Mouse (Mus musculus) stomach, postnatal 0 days (tissue): Measurements from ENCODE around the gene Rnd3. TPM values are rescaled to one million over a fixed set of nuclear protein-coding genes. Genes with fewer than 3 reads are reported as not detected.
A peak's percentile ranks its signal among the peaks of the same experiment; 100 is the strongest.

Experiments used
- ATAC-seq: fragments of 200-750 bp; cut with Nextera tagmentation; 2 replicates; pipeline ENCODE4 v1.8.0; 2017; ENCODE audit not compliant: low FRiP score, low TSS enrichment
- DNase-seq: peaks from one replicate; pipeline ENCODE4 v3.0.0-alpha.2; 2016; ENCODE audit warnings: low spot score
- H3K27ac ChIP-seq: fragments of 300-500 bp; sonication (generic); replicated peaks from 2 replicates; pipeline ENCODE4 v1.5.1; 2014; ENCODE audit warnings: mild to moderate bottlenecking, control low read depth
- H3K27me3 ChIP-seq: fragments of 300-500 bp; sonication (generic); 2 replicates; pipeline ENCODE4 v1.6.1; 2014; ENCODE audit warnings: low read length; ENCODE audit not compliant: control insufficient read depth, insufficient read depth
- H3K36me3 ChIP-seq: fragments of 300-500 bp; sonication (generic); 2 replicates; pipeline ENCODE4 v1.6.1; 2014; ENCODE audit warnings: low read length, mixed read lengths; ENCODE audit not compliant: control insufficient read depth, insufficient read depth
- H3K4me1 ChIP-seq: fragments of 300-500 bp; sonication (generic); replicated peaks from 2 replicates; pipeline ENCODE4 v1.6.1; 2014; ENCODE audit warnings: antibody characterized with exemption; ENCODE audit not compliant: control insufficient read depth, insufficient read depth
- H3K4me2 ChIP-seq: fragments of 300-500 bp; sonication (generic); replicated peaks from 2 replicates; pipeline ENCODE4 v1.6.1; 2014; ENCODE audit warnings: low read depth, mild to moderate bottlenecking, control low read depth, moderate library complexity
- H3K4me3 ChIP-seq: fragments of 300-500 bp; sonication (generic); 2 replicates; pipeline ENCODE4 v1.5.1; 2014; ENCODE audit warnings: low read depth, low read length, control low read depth
- H3K9ac ChIP-seq: fragments of 300-500 bp; sonication (generic); 2 replicates; pipeline ENCODE4 v1.6.1; 2014; ENCODE audit warnings: mild to moderate bottlenecking, low read length, control low read depth, mixed read lengths
- H3K9me3 ChIP-seq: fragments of 300-500 bp; sonication (generic); 2 replicates; pipeline ENCODE4 v1.6.1; 2016; ENCODE audit warnings: low read length; ENCODE audit not compliant: control insufficient read depth
- CTCF ChIP-seq: IDR thresholded peaks from 2 replicates; pipeline ENCODE4 v1.5.1; 2016; ENCODE audit warnings: antibody characterized with exemption, low read depth, mild to moderate bottlenecking, moderate library complexity
- EP300 ChIP-seq: optimal IDR thresholded peaks from 2 replicates; pipeline ENCODE3; 2016; ENCODE audit warnings: antibody characterized with exemption
- WGBS: fragments of 180-500 bp; shearing (Covaris S2); extraction: QIAGEN DNeasy Blood & Tissue Kit; methylation state at CpG from one replicate; pipeline ENCODE4 v1.1.7; 2014; 5-methylcytosine and 5-hydroxymethylcytosine counted together
- polyA plus RNA-seq: library from polyadenylated mRNA; unstranded; fragments of >200 nt; fragmentation: Nextera tagmentation; extraction: Ambion mirVana; gene quantifications from 2 replicates; pipeline ENCODE4 v1.2.1, GENCODE M21; 2015

Rnd3 gene
- 34.5 and 37.0 TPM in 2 replicates for polyA plus RNA-seq

DNA sequence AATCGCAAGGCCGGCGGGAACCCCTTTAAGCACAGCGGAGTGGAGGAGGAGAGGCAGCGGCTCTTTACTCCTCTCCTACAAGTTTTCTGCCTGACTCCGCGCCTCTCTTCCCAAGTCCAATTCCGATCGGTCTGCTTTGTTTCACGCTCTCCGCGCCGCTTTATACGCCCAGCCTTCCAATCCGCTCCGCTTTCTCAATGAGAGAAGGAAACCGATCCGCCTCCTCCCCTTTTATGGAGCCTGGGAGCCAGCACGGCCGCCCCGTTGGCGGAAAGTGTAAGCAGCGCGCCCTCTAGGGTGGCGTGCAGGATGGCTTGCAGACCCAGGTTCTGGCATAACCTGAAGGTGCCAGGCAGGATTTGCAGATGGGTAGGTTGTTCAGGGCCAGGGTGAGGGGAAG lies at the start of gene Rnd3:
Gene Rnd3 (minus strand): TSS at position 137 of the 400 bp plus-strand sequence.
- H3K4me1 ChIP-seq, result peaks cover 10% of the 10 kb centered on the region
- H3K4me2 ChIP-seq, result peak within 1 kb of the TSS; percentile 77
- no peaks in the 10 kb centered on the region for H3K9me3 ChIP-seq
- no peaks in the 10 kb centered on the region for H3K36me3 ChIP-seq
- WGBS, result under 1% methylated on average over 25 of the region's 25 CpGs
- TF ChIP-seq CTCF, result peak; percentile 96
- TF ChIP-seq EP300, result no peak
- H3K27me3 ChIP-seq, result no peaks in the 10 kb centered on the region
- peak within 1 kb of the TSS; percentile 97 for H3K27ac ChIP-seq
- H3K9ac ChIP-seq, result peak within 1 kb of the TSS; percentile 89
- ATAC-seq, result peak; percentile 89
- peak; percentile 97 for DNase-seq
- H3K4me3 ChIP-seq, result peak within 1 kb of the TSS; percentile 92

DNA sequence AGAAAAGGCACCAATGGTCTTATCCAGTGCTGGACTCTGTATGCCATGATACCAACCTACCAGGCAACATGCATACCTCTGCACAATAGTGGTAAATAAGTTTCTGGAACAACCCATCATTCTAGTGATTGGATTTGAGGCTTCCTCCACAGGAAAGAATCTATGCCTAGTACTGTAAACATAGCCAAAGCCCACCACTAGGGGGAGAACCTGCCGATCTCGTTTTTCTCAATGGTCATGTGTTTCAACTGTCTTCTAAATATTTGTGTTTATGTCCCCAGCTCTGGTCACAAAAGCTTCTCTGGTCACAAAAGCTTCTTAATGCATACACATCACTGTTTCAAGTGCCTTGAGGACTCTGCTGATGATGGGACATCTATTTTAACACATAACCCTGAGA lies 43.4 kb upstream of the Rnd3 start:
- peak; percentile 50 for TF ChIP-seq CTCF
- no peak for TF ChIP-seq EP300
- no peak for ATAC-seq
- Histone ChIP-seq H3K4me3 (no peak overlapping the region), H3K4me2 (no peak overlapping the region), H3K4me1 (no peaks in the 10 kb centered on the region), H3K36me3 (no peaks in the 10 kb centered on the region), H3K9me3 (no peaks in the 10 kb centered on the region), H3K27ac (no peak overlapping the region), H3K9ac (no peak overlapping the region), H3K27me3 (no peaks in the 10 kb centered on the region)
- DNase-seq, result no peak
- 54% methylated on average over 2 of the region's 2 CpGs for WGBS

GRCm38 (mm10) chr2:51185762-51186161 lies 36.9 kb upstream of the Rnd3 start:
- Histone ChIP-seq H3K9ac (no peak overlapping the region), H3K4me3 (no peak overlapping the region), H3K27me3 (no peaks in the 10 kb centered on the region), H3K9me3 (no peaks in the 10 kb centered on the region), H3K36me3 (no peaks in the 10 kb centered on the region), H3K4me1 (no peaks in the 10 kb centered on the region), H3K27ac (no peak overlapping the region), H3K4me2 (no peak overlapping the region)
- WGBS, result 86% methylated on average over 2 of the region's 2 CpGs
- no peak for ATAC-seq
- TF ChIP-seq CTCF (no peak), EP300 (no peak)
- DNase-seq, result no peak

DNA sequence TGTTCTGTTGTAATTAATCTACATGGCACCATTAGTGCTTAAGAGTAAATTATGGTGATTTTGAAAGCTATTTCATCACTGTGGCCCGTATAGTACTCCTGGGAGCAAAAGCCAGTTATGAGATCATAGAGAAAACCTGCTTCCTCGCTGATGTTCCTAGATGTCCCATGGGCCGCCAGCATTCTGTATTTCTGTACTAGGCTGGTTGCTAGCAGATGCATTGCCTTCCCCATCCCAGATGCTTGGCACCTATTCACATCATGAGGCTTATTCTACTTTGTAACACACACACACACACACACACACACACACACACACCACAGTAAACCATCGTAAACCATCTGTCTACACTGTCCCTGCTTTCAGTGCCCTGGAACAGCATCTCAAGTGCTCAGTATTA lies 34.1 kb upstream of the Rnd3 start:
- Histone ChIP-seq H3K36me3 (no peaks in the 10 kb centered on the region), H3K4me2 (no peak overlapping the region), H3K27ac (no peak overlapping the region), H3K4me1 (no peaks in the 10 kb centered on the region), H3K4me3 (no peak overlapping the region), H3K27me3 (no peaks in the 10 kb centered on the region), H3K9me3 (no peaks in the 10 kb centered on the region), H3K9ac (no peak overlapping the region)
- DNase-seq (no peak), ATAC-seq (no peak)
- 90% methylated on average over 4 of the region's 4 CpGs for WGBS
- TF ChIP-seq CTCF, result no peak
- TF ChIP-seq EP300, result no peak

- Histone ChIP-seq H3K4me1 (no peaks in the 10 kb centered on the region), H3K4me3 (no peak overlapping the region), H3K27me3 (no peaks in the 10 kb centered on the region), H3K36me3 (no peaks in the 10 kb centered on the region), H3K9ac (no peak overlapping the region), H3K4me2 (no peak overlapping the region), H3K27ac (no peak overlapping the region), H3K9me3 (no peaks in the 10 kb centered on the region)
- DNase-seq (no peak), ATAC-seq (no peak)
- TF ChIP-seq CTCF (no peak), EP300 (no peak)
Observed at GRCm38 (mm10) chr2:51181376-51181775, 32.5 kb upstream of the Rnd3 start.

- ATAC-seq, result no peak
- no peak overlapping the region for H3K4me3 ChIP-seq
- WGBS, result 73% methylated on average over 3 of the region's 3 CpGs
- H3K27ac ChIP-seq, result no peak overlapping the region
- H3K4me2 ChIP-seq, result no peak overlapping the region
- H3K9ac ChIP-seq, result no peak overlapping the region
- H3K9me3 ChIP-seq, result no peaks in the 10 kb centered on the region
- no peaks in the 10 kb centered on the region for H3K36me3 ChIP-seq
- no peaks in the 10 kb centered on the region for H3K27me3 ChIP-seq
- no peak for DNase-seq
- no peak for TF ChIP-seq EP300
- no peak for TF ChIP-seq CTCF
- H3K4me1 ChIP-seq, result no peaks in the 10 kb centered on the region
Observed at GRCm38 (mm10) chr2:51179096-51179495, 30.2 kb upstream of the Rnd3 start.

- no peak overlapping the region for H3K27ac ChIP-seq
- H3K27me3 ChIP-seq, result no peaks in the 10 kb centered on the region
- no peak for TF ChIP-seq CTCF
- TF ChIP-seq EP300, result no peak
- H3K36me3 ChIP-seq, result no peaks in the 10 kb centered on the region
- no peak for DNase-seq
- H3K4me3 ChIP-seq, result no peak overlapping the region
- no peaks in the 10 kb centered on the region for H3K9me3 ChIP-seq
- 38% methylated on average over 3 of the region's 3 CpGs for WGBS
- H3K4me1 ChIP-seq, result no peaks in the 10 kb centered on the region
- no peak overlapping the region for H3K9ac ChIP-seq
- peak; percentile 54; the same call in 1 of the 2 replicates for ATAC-seq
- no peak overlapping the region for H3K4me2 ChIP-seq
Observed at GRCm38 (mm10) chr2:51177615-51178014, 28.7 kb upstream of the Rnd3 start.
